Mouse (Mus musculus) limb, embryonic 12.5 days (tissue): ENCODE data around the gene Dlst. TPM values are rescaled to one million over a fixed set of nuclear protein-coding genes. Genes with fewer than 3 reads are reported as not detected.
"Not testable (repeated sequence)": the region's sequence is repeated elsewhere in the genome, so short reads cannot be mapped to it uniquely, and the experiment has no call there.

Experiments
- ATAC-seq: fragments of 200-750 bp; cut with Nextera tagmentation; 2 replicates; pipeline ENCODE4 v1.8.0; 2017; ENCODE audit warnings: low read depth, moderate TSS enrichment; ENCODE audit not compliant: insufficient number of reproducible peaks, insufficient read depth, low FRiP score, low TSS enrichment
- H3K27ac ChIP-seq: fragments of 300-500 bp; sonication (generic); 2 replicates; pipeline ENCODE4 v1.5.1; 2016; ENCODE audit warnings: mild to moderate bottlenecking, moderate library complexity
- H3K27me3 ChIP-seq: fragments of 300-500 bp; sonication (generic); 2 replicates; pipeline ENCODE4 v1.6.1; 2016; ENCODE audit warnings: mild to moderate bottlenecking, moderate library complexity
- H3K36me3 ChIP-seq: fragments of 300-500 bp; sonication (generic); 2 replicates; pipeline ENCODE4 v1.6.1; 2016; ENCODE audit warnings: mild to moderate bottlenecking, moderate library complexity
- H3K4me1 ChIP-seq: fragments of 300-500 bp; sonication (generic); replicated peaks from 2 replicates; pipeline ENCODE4 v1.6.1; 2016
- H3K4me2 ChIP-seq: fragments of 300-500 bp; sonication (generic); 2 replicates; pipeline ENCODE4 v1.6.1; 2016; ENCODE audit warnings: mild to moderate bottlenecking, moderate library complexity
- H3K4me3 ChIP-seq: fragments of 300-500 bp; sonication (generic); replicated peaks from 2 replicates; pipeline ENCODE4 v1.5.1; 2016; ENCODE audit warnings: mild to moderate bottlenecking
- H3K9ac ChIP-seq: fragments of 300-500 bp; sonication (generic); replicated peaks from 2 replicates; pipeline ENCODE4 v1.6.1; 2016; ENCODE audit warnings: mild to moderate bottlenecking, moderate library complexity
- H3K9me3 ChIP-seq: fragments of 300-500 bp; sonication (generic); 2 replicates; pipeline ENCODE4 v1.6.1; 2016; ENCODE audit warnings: mild to moderate bottlenecking, moderate library complexity
- WGBS: fragments of 180-500 bp; shearing (Covaris S2); methylation state at CpG from one replicate; pipeline ENCODE4 v1.1.7; 2016; 5-methylcytosine and 5-hydroxymethylcytosine counted together
- polyA plus RNA-seq: library from polyadenylated mRNA; unstranded; fragments of >200 nt; fragmentation: Nextera tagmentation; extraction: Ambion mirVana; gene quantifications from 2 replicates; pipeline ENCODE4 v1.2.1, GENCODE M21; 2016

The Dlst gene
- polyA plus RNA-seq, 1 experiment from 2014 or later, result 113 TPM

DNA sequence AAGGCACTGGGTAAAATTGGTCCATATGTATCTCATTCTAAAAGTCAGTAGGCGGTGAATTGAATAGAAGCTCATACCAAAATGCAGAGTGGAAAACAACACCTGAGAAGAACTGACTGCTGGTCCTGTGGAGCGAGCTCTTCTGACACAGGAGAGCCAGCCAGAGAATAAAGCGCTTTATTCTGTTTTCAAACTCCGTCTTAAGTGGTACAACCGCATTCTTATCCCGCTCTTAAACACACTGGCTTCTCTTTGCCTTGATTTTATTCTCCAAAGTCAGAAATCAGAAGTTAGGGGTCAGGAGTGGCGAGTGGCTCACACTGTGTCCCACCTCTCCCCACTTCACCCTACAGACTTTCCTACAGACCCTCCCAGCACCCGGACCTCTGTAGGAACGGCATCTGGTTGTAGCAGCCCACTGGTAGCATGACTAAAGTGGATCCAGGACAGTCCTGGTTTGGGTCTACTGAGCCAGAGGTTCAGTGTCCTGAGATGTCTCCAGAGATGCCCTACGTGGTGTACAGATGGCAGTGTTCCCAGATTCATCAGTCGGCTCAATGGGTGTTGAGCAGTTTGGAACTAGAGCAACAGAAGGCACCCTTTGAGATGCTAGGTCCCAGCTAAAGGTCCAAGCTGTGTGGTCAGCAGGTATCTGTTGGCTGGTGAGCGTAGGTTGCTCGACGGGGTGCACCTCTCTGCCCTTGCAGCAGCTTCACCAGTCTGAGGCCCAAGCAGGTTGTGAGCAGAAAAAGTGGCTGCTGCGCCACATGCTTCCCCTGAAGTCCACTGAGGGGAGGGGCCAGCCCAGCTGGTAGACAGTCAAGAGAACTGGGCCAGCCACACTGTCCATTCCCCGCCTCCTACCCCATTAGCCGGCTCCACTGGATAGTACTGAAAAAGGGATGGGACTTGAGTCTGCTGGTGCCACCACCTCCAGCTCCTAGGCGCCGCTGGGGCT is 25.2 kb downstream of the Dlst start:
- no peak for ATAC-seq
- 80% methylated on average over 19 of the region's 19 CpGs for WGBS
- H3K4me2 ChIP-seq, result no peak overlapping the region

DNA sequence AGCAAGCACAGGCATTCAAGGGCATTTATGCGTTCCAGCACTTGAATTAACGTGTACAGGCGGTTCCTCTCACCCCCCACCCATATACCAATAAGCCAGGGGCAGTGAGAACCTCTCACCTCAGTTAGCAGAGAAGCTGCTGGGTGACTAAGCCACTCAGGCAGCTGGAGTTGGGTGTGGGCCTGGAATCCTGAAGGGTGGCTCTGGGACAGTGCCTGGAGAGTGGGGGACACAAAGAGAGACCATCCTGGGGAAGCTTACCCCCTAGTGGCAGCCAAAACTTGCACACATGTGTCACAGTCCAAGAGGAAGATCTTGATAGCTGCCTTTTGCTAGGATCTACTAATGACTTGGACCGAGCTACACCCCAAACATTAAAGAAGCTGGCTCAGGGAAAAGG is 26.0 kb downstream of the Dlst start:
- ATAC-seq, result no peak
- Histone ChIP-seq H3K9ac (no peak overlapping the region), H3K9me3 (no peaks in the 10 kb centered on the region), H3K27me3 (peaks cover 24% of the 10 kb centered on the region), H3K36me3 (peaks cover 39% of the 10 kb centered on the region), H3K27ac (no peak overlapping the region), H3K4me3 (no peak overlapping the region), H3K4me2 (no peak overlapping the region), H3K4me1 (0 out of 2 replicates have a peak, but pooled peaks cover 6% of the 10 kb centered on the region)
- WGBS, result 83% methylated on average over 4 of the region's 4 CpGs

More for the DNA sequence above, 25.2 kb downstream of the Dlst start:
- Histone ChIP-seq H3K4me3 (no peak overlapping the region), H3K27me3 (peaks cover 21% of the 10 kb centered on the region), H3K27ac (peak overlapping the region; percentile 23; the same call in 1 of the 2 replicates), H3K9ac (no peak overlapping the region), H3K36me3 (peaks cover 47% of the 10 kb centered on the region), H3K4me1 (0 out of 2 replicates have a peak, but pooled peaks cover 6% of the 10 kb centered on the region), H3K9me3 (no peaks in the 10 kb centered on the region)

GRCm38 (mm10) chr12:85140036-85140701 is 29.5 kb downstream of the Dlst start:
- no peak overlapping the region for H3K27ac ChIP-seq
- H3K36me3 ChIP-seq, result peaks cover 8% of the 10 kb centered on the region
- peaks cover 26% of the 10 kb centered on the region for H3K27me3 ChIP-seq
- ATAC-seq, result no peak
- H3K4me1 ChIP-seq, result 0 out of 2 replicates have a peak, but pooled peaks cover 6% of the 10 kb centered on the region
- H3K4me2 ChIP-seq, result 0 out of 2 replicates have a peak overlapping the region, but pooled peaks have one; percentile 9
- no peak overlapping the region; the same call in 1 of the 2 replicates for H3K9ac ChIP-seq
- H3K9me3 ChIP-seq, result no peaks in the 10 kb centered on the region
- H3K4me3 ChIP-seq, result no peak overlapping the region
- 48% methylated on average over 18 of the region's 18 CpGs for WGBS

- no peak overlapping the region for H3K9ac ChIP-seq
- H3K4me3 ChIP-seq, result no peak overlapping the region
- no peak overlapping the region for H3K27ac ChIP-seq
- H3K36me3 ChIP-seq, result no peaks in the 10 kb centered on the region
- peaks cover 26% of the 10 kb centered on the region for H3K27me3 ChIP-seq
- peaks cover 7% of the 10 kb centered on the region for H3K4me1 ChIP-seq
- 82% methylated on average over 6 of the region's 6 CpGs for WGBS
- ATAC-seq, result no peak
- H3K9me3 ChIP-seq, result no peaks in the 10 kb centered on the region
- no peak overlapping the region for H3K4me2 ChIP-seq
Measured at GRCm38 (mm10) chr12:85141096-85141495, 30.5 kb downstream of the Dlst start.

- no peak overlapping the region for H3K4me2 ChIP-seq
- peaks cover 12% of the 10 kb centered on the region for H3K4me1 ChIP-seq
- no peak overlapping the region for H3K9ac ChIP-seq
- 16% methylated on average over 4 of the region's 4 CpGs for WGBS
- H3K4me3 ChIP-seq, result no peak overlapping the region
- no peaks in the 10 kb centered on the region for H3K9me3 ChIP-seq
- H3K27me3 ChIP-seq, result peaks cover 31% of the 10 kb centered on the region
- no peak overlapping the region; the same call in 1 of the 2 replicates for H3K27ac ChIP-seq
- no peaks in the 10 kb centered on the region for H3K36me3 ChIP-seq
- no peak for ATAC-seq
Measured at GRCm38 (mm10) chr12:85142803-85143202, 32.2 kb downstream of the Dlst start.

- not testable (repeated sequence) for H3K4me3 ChIP-seq, H3K27ac ChIP-seq, H3K9ac ChIP-seq, H3K36me3 ChIP-seq, ATAC-seq, H3K9me3 ChIP-seq, H3K4me2 ChIP-seq
- H3K27me3 ChIP-seq, result peaks cover 30% of the 10 kb centered on the region
- H3K4me1 ChIP-seq, result peaks cover 12% of the 10 kb centered on the region
- 55% methylated on average over 2 of the region's 2 CpGs for WGBS
Measured at GRCm38 (mm10) chr12:85144276-85144675, 33.6 kb downstream of the Dlst start.

DNA sequence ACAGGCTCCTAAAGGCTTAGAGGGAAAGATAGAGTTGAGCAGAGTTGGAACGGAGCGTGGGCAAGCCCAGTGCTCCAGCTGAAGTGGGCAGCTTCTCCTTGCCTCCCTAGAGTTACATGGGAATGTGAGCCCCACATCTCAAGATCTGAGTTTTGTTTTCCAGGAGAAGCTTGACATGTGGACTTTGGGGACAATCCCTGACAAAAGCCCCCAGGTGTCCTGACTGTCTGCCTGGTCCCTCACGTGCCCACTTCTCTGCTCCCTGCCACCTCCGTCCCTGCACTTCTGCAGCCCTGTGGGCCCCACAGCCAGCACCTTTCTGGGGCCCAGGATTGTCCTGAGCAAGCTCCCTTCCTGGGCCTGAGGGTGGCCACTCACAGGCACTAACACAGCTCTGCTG is 34.2 kb downstream of the Dlst start:
- Histone ChIP-seq H3K27ac (no peak overlapping the region), H3K9ac (no peak overlapping the region), H3K36me3 (no peaks in the 10 kb centered on the region), H3K4me2 (no peak overlapping the region), H3K9me3 (no peaks in the 10 kb centered on the region), H3K4me1 (peaks cover 12% of the 10 kb centered on the region), H3K27me3 (peaks cover 29% of the 10 kb centered on the region), H3K4me3 (no peak overlapping the region)
- ATAC-seq, result no peak
- 92% methylated on average over 4 of the region's 4 CpGs for WGBS

GRCm38 (mm10) chr12:85145630-85146029 is 35.0 kb downstream of the Dlst start:
- Histone ChIP-seq H3K4me2 (no peak overlapping the region), H3K9ac (no peak overlapping the region), H3K27ac (0 out of 2 replicates have a peak overlapping the region, but pooled peaks have one; percentile 25), H3K4me1 (peaks cover 14% of the 10 kb centered on the region), H3K4me3 (no peak overlapping the region), H3K36me3 (no peaks in the 10 kb centered on the region), H3K27me3 (peaks cover 30% of the 10 kb centered on the region), H3K9me3 (no peaks in the 10 kb centered on the region)
- WGBS, result 60% methylated on average over 9 of the region's 9 CpGs
- no peak for ATAC-seq

DNA sequence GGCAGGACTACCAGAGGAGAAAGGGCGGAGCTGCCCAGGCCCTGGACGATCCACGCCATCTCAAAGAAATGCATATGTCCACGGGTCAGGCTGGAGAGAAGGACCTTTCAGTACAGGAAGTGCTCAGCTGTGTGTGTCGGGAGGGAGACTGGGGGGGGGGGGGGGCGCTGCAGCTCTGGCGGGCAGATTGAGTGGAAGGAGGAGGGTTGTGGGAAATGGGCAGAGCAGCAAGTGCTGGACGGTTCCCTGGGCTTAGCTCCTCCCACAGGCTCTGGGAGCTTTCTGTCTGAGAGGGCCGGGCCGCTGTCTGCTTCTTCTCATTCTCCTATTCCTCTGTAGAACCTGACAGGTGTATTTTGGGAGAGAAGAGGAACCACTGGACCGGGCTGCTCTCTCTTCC is 35.7 kb downstream of the Dlst start:
- Histone ChIP-seq H3K4me2 (no peak overlapping the region), H3K9ac (no peak overlapping the region), H3K27me3 (peaks cover 32% of the 10 kb centered on the region), H3K9me3 (no peaks in the 10 kb centered on the region), H3K4me3 (no peak overlapping the region), H3K27ac (0 out of 2 replicates have a peak overlapping the region, but pooled peaks have one; percentile 25), H3K36me3 (no peaks in the 10 kb centered on the region), H3K4me1 (peaks cover 20% of the 10 kb centered on the region)
- ATAC-seq, result no peak
- 30% methylated on average over 10 of the region's 11 CpGs for WGBS

DNA sequence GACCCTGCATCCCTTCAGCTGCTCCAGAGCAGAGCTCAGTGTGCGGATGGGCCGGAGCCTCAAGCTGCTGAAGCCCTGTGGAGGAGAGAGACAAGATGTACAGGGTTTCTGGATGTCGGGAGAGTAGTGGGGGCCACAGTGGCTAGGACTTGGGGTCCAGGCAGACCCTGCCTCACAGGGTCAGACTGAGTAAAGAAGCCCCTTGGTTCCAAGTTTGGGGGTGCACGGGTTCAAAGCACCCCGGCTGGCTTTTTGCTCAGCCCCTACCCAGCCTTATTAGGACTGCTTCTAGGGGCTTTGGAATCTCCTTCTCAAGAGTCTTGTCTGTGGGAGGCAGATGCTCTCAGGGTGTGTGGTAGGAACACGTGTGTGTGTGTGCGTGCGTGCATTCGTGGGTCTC is 36.2 kb downstream of the Dlst start:
- Histone ChIP-seq H3K36me3 (no peaks in the 10 kb centered on the region), H3K9me3 (no peaks in the 10 kb centered on the region), H3K4me3 (no peak overlapping the region), H3K9ac (no peak overlapping the region), H3K4me1 (peaks cover 20% of the 10 kb centered on the region), H3K4me2 (no peak overlapping the region), H3K27ac (0 out of 2 replicates have a peak overlapping the region, but pooled peaks have one; percentile 25), H3K27me3 (peaks cover 36% of the 10 kb centered on the region)
- no peak for ATAC-seq
- 79% methylated on average over 9 of the region's 9 CpGs for WGBS
